Mouse (Mus musculus) B cell, adult 2 months (primary cell): ENCODE results near the gene Zzef1.

ENCODE experiments used
- DNase-seq, 2 experiments: peaks; one replicate each; pipeline ENCODE4 v3.0.0; 2022

Zzef1 gene

DNA sequence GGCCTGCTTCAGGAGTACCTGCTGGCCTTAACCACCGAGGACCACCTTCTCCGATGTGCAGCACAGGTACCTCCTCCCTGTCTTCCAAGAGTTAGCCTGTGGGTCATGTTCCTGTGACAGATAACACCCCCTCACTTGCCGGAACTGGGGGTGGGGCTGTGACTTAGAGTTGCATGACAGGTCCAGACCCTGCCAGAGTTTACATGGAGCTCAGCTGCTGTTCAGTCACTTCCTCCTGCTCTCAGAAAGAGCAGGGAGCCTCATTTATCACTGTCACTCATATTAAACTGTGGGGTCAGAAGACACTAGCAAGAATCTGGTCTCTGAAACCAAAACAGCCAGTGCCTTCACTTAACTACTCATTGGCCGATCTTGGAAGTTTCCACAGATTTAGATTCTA, 127.1 kb downstream of the Zzef1 start:
- DNase-seq = no peak

DNA sequence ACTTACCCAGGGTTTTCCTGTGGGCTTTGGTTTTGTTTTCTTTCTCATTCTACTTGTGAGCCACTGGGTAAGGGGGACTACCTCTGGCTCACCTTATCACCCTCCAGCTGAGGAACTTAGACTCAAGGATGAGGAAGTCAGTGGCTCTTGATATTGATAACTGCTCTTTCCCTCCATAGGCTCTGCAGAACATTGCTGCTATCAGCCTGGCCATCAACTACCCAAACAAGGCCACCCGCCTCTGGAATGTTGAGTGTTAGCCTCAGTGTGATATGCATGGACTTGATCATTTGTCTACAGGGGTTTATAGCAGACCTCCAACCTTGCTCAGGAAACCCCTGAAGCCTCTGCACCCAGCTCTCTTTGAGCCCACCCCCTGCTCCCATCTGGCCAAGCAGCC, 128.4 kb downstream of the Zzef1 start:
- no peak for DNase-seq

DNA sequence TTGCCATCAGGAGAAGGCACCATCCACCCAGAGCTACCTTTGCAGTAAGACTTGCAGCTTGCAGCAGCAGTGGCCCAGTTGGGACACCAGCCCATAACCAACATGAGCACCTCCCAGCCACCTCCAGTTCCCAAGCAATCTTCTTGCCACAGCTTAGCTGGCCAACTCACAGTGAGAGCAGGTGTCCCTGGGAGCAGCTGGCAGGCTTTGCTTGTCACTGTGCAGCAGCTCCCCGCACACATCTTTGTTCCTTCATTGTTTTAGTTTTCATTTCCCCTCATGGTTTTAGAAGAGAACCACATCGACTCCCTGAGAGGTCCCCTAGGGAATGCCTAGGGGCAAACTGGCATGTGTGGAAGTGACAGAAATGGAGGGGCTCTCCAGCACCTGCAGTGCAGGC, 129.0 kb downstream of the Zzef1 start:
- DNase-seq = no peak

DNA sequence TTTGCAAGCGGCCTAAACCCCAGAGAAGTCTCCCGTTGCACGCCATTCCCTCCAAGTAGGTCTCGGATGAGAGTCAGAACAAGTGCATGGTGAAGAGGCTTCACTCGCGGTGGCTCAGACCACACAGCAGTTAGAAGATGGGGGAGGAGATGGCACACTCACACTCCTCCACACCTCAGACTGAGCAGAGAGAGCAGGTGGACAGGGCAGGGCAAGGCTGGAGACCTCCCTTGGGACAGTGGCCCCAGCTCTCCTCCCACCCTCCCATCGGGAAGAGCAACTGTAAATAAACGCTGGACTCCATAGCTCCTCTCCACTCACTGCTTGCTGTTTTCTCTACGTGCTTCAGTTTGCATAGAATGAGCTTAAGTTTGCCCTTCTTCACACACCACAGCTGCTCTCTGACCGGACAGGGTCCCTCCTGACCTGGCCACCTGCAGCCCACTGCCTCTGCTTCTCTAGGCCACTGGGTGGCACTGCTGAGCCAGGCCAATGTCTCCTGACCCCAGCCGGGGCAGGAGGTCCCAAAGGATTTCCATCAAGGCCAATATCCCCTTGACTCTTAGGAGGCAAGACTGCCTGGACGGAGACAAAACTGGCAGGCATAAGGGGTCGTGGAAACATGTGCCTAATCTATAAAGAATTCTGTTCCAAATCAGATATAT, 130.3 kb downstream of the Zzef1 start:
- peak; percentile 72 to 77 for DNase-seq

- peak; percentile 59 to 60 for DNase-seq
Observed at GRCm38 (mm10) chr11:72928516-72928915, 132.5 kb downstream of the Zzef1 start.

- DNase-seq = peak; percentile 58 to 67
Observed at GRCm38 (mm10) chr11:72940208-72941143, 144.4 kb downstream of the Zzef1 start.

DNA sequence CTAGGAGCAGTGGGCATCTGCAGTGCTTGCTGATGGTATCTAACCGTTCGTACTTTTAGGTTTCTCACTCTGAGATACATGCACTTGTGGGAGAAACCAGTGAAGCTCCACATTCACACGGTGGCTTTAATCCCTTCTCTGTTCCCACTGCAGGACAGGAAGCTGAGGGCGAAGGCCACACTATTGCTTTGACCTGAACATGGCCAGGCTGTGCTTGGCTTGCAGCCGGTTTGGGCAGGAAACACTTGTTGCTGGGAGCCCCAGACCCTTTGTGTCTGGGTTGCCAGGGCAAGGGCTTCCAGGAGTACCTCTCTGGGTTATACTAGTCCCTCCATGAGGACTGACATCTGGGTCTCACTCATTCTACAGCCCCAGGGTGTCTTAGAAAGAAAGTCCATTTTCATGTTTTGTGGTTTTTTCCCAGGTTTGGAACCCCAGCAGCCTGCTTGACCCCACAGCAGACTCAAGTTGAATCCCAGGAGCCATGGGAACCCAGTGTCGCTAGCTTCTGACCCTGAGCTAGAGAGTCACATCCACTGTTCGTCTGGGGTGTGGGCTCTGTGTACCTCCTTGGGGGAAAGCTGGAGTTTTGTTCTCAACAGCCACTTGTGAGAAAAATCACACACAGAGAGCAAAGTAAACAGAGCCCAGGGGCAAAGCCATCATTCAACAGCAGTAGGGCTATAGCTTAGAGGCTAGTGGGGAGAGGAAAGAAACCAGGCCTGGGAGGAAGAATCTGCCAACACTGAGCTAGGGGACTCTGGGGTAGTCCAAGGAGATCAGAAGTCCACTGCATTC, 149.2 kb downstream of the Zzef1 start:
- no peak for DNase-seq

DNA sequence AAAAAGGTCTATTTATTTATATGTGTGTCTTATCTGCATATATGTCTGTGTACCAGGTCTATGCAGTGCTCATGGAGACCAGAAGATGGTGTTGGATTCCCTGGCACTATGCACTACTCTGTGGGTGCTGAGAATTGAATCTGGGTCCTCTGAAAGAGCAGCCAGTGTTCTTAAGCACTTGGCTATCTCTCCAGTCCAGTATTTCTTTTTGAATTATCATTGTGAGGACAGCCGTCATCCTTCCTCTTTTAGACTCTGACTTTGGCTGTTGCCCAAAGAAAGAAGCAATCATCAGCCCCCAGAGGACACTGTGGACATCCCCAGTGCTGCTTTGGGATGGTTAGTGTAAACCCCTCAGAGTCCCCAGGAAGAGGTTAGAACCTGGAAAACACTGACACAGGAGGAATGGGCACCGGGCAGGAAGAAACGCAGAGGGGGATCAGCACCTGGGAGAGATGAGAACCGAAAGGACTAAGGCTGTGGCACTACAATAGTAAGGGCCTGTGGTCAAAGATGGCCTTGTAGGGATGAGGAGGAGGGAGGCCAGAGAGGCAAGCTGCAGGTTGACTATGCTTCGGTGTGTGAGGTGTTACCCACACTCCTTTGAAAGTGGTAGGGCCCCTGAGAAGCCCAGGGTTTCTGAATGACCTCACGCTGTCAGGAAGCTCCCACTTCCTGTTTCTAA, 150.0 kb downstream of the Zzef1 start:
- DNase-seq = no peak

GRCm38 (mm10) chr11:72946560-72947119, 150.6 kb downstream of the Zzef1 start:
- no peak for DNase-seq

GRCm38 (mm10) chr11:72947840-72948239, 151.8 kb downstream of the Zzef1 start:
- no peak for DNase-seq

DNA sequence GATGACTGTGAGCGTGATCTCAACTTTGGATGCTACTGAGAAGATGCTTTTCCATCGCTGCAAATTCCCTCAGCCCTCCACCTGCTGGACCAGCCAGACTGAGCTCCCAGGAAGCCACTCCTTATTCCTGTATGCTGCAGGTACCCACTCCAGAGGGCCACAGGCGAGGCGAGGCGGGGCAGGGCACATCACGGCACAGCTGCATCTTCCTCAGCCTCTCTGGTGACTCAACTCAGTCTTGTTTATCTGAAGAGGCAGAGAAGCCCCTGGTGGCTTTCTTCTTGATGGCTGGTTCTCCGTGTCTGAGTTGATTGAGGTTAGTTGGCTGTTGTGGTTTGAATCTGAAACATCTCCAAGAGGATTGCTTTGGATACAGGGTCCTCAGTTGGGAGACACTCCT, 152.2 kb downstream of the Zzef1 start:
- no peak for DNase-seq

DNA sequence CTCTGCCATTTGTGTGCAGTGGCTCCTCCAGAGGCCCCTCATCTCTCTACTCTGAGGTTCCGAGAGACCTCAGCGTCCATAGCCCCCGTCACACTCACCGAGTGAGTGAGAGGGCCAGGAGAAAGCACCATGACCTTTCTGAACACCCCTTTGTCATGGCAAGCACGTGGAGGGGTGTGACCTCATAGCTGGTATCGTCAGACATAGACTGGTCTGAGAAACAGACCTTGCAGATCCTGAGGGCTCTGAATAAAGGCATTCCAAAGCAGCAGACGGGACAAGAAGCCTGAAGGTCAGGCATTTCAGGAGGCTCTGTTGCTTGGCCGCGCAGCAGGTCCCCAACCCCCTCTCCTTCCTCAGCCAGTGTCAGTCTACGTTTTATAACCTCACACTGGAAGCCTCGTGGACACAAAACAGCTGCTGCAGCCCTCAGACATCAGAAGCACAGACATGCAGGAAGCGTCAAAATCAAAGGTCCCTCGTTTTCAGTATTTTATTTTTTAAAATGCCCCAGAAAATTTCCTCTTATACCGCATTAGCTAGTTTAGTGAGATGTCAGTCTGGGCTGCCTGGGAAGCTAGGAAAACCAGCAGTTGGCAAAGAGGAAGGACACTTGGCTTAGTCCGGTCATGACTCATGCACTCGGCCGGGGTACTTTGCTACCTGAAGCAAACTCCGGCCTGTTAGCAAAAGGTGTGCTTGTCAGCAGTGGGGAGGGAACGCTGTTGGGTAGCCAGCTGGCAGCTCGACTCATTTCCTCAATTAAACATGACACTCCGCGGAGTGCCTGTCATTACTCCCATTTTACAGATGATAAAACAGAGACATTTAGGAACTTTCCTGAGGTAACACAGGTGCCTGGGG, 155.3 kb downstream of the Zzef1 start:
- DNase-seq = no peak

- no peak for DNase-seq
Observed at GRCm38 (mm10) chr11:72952226-72952625, 156.2 kb downstream of the Zzef1 start.

DNA sequence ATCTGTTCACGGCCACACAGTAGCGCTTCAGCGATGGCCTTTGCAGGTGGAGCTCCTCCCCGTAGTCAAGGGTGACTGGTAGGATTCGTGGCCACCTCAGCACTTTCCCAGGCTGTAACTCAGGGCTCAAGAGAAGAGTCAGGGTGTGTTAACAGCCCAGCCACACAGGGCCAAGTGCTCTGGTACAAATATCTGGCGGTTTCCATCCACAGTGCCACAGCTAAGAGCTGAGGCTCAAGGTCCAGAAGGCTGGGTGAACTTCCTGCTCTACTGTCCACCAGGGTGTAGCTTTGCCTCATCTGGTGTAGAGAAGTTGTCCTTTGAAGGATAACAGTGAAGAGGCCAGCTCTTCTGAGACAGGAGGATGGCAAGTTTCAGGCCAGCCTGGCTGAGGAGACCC, 156.7 kb downstream of the Zzef1 start:
- DNase-seq = no peak

DNA sequence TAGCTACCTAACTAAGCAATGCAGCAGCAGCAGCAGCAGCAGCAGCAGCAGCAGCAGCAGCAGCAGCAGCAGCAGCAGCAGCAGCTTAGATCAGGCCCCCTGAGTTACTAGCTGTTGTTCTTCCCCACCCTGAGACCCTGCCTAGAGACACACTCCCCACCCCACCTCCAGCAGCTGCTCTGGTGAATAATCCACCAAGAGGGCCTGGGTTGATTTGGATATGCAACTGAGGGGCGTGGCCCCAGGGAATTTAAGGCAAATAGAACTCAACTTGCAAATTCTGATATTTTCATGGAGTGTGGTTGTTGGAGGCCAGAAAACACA, 157.1 kb downstream of the Zzef1 start:
- DNase-seq = no peak

GRCm38 (mm10) chr11:72953440-72954151, 157.6 kb downstream of the Zzef1 start:
- peak in 1 of 2 experiments; percentile 48 for DNase-seq

DNA sequence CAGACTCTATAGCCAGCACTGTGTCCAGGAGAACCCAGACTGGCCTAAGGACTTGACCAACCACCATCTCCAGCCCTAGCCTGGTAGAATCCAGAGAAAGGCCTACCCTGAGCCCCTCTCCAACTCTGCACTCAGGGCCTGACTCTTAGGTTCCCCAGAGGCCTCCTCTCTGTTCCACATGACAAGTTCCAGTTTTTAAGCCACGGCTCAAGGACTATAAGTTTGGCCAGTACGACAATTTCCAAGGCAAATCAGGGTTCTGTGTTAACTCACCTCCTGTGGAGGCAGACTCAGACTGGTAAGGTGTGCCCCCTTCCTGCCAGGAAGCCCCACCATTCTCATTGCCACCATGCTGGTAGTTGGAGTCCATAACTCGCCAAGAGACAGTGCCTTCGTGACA, 158.2 kb downstream of the Zzef1 start:
- DNase-seq = peak; percentile 41 to 50

DNA sequence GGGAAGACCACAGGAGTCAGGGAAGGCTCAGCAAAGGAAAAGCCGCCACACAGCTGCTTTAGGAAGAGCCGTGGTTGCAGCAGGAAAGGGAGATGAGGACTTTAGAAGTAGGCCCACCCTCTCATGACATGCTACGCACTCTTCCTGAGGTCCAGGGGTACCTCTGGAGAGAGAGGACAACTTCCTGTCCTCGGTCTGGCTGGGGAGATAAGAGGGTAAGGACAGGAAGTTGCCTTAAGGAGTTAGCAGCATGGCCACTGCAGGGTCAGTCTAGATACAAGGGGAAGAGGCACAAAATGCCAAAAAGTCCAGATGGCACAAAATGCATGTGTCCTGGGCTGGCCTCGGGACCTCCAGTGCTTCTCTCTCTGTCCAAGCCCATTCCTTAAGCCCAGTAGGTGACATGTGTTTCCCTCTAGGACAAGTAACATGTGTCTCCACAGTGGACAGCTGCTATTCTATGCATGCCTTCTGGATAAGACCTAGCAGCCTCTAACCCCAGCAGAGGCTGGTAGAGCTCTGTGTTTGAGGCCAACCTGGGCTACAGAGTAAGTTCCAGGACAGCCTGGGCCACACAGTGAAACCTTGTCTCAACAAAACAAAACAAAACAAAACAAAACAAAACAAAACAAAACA, 159.4 kb downstream of the Zzef1 start:
- DNase-seq = no peak

GRCm38 (mm10) chr11:72957318-72957717, 161.3 kb downstream of the Zzef1 start:
- DNase-seq = peak; percentile 47
